Mouse (Mus musculus): Measurements from ENCODE around the gene Rpn2.

Gene Rpn2

DNA sequence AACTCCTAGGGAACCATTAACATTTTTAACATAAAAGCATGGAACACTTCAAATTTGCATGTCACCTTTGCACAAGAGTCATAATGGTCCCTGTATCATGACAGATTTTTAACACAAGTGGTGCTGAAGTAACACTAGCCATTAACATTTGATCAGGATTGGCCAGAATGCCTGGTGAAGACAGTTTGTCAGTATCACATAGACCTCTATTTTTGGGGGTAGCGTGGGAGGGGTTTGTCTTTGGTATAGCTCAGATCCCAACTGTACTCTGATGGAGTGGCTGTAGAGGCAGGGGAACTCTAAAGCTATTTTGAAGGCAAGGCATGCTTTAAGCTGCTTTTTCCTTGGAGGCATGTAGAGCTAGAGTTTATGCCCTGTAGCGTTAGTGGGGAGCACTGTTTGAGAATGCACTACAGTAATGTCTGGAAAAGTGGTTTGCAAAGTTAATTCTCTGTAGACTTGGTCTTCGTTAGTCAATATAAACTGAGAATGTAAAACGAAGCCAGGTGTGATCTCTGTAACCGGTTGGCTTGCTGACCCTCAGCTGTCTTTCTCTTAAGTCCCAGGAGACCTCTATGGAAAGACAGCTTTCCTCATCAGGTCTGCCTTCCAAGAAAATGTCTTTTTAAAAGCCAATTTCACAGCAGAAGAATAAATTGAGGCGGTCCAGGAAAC lies 32.3 kb downstream of the Rpn2 start:
- DNase-seq (ENCODE audit: low spot score), result no peak

DNA sequence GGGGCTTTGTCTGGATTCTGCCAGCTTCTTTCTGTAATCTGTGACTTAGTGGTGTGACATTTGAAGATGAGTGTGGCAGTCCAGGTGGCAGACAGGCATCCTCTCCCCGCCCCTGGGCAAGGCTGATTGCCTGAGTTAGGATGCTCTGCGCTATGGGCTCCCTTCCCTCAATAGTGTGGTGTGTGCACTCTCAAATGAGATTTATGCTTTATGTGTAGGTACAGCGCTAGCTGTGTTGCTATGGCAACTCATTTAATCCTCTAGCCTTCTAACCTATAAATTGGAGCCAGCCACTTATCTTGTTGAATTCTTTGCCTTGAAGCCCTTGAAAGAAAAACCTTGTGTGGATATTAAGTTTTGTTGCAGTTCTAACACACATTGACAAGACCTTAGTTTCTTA lies 34.9 kb downstream of the Rpn2 start:
- no peak for DNase-seq (ENCODE audit: low spot score)

DNA sequence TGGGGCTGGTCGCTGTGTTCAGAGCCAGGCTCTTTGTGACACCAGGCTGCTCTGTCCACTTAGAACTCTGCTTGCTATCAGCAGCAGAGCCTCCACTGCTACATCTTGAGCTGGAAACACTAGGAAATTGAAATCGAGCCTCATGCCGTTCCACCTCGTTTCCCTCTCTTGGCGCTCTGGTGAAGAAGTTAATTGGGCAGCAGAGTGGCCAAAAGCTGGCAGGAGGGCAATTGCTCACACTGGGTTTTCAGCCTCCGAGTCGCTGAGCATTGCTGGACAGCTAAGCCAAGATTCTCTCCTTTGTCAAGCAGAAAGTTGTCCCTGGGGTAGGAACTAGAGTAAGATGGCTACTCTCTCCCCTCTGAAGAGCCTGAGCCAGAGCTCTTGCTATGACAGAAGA lies 35.5 kb downstream of the Rpn2 start:
- DNase-seq (ENCODE audit: low spot score), result no peak

DNA sequence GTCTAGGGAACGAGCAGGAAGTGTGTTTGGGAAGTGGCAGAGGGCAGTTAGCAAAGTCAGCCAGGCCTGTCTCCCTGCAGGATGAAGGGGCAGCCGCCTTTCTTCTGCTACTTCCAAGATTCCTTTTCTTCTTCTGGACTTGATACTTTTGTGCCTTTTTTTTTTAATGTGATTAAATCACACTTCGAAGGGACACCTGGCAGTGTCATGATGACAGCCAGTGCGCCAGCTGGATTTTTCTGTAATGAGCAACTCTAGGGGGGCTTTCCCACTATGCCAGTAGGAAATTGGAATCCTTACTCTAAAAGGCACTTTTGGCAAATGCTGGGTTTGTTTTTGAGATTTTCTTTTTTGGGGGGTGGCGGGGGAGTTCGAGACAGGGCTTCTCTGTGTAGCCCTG lies 36.7 kb downstream of the Rpn2 start:
- no peak for DNase-seq (ENCODE audit: low spot score)

DNA sequence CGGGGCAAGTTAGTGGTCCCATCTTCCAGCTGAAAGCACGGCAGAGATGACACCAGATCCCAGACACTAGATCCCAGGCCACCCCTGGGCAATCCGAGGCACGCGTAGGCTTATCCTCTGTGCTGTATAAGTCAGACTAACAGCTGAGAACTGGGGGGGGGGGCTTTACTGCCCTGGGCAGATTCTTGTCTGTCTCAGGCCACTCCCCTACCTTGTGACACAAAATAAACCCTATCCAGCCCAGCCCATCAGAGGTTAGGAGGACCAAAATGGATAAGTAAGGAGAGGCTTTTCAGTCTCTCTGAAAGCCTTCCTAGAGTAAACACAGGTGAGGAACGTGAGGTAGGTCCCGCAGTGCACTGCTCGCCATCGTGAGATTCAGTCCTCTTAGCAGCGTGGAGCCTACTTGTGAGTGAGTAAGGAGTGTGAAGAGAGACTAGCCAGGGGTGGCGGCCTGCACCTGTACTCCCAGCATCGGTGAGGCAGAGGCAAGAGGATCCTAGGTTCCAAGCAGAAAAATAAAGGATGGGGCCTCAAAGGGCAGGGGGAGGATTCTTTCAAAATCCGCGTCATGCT lies 37.6 kb downstream of the Rpn2 start:
- DNase-seq (ENCODE audit: low spot score), result no peak

DNA sequence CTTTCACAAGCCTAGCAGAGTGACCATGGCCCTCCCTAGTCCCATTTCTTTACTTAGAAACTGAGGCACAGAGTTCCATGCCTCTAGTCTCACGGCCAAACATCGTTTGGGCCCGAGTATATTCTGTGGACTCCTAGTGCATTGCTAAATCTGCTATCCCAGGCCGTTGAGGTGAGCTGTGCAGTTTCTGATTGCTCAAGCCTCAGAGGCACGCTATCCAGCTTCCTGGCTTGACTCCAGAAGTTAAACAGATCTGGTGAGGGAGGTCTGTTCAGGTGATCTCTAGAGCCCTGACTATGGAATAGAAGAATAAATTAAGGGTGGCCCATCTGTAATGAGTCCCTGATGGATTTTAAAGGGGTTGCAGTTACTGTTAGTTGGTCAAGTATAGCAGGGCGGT lies 38.4 kb downstream of the Rpn2 start:
- no peak for DNase-seq (ENCODE audit: low spot score)

DNA sequence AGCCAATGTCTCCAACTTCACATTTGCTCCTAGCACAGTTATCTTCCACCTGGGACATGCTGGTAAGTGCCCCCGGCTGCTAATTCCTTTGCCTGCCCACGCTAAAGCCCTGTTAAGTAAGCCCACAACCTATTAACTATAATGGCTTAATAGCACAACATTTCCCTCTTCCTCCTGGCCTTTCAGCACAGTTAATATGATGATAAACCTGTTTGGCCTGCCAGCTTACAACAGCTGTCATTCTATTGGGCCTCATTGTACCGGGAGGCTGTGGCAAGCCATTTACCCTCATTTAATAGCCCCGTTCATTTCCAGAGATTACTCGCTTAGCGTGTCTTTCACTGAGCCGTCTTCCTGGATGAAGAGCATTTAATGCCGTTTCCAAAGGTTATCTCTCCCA lies 41.3 kb downstream of the Rpn2 start:
- DNase-seq (ENCODE audit: low spot score), result no peak

DNA sequence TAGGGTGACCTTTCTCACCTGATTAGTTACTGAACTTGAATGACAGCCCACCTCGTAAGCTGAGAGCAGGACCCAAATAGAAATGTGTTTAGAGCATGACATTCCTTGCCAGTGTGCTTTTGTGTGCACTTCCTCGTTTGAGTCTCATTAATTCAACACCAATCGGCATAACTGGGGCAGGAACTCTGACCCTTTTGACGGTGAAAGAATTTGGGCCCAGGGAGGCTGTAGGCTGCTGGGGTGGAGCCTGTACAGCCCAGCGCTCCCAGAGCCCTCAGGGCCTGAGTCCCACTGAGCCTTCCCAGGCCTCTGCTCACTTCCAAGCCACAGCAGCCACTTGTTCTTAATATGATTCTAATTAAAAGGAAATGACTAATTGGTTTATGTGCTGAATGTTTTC lies 42.1 kb downstream of the Rpn2 start:
- DNase-seq (ENCODE audit: low spot score), result no peak

DNA sequence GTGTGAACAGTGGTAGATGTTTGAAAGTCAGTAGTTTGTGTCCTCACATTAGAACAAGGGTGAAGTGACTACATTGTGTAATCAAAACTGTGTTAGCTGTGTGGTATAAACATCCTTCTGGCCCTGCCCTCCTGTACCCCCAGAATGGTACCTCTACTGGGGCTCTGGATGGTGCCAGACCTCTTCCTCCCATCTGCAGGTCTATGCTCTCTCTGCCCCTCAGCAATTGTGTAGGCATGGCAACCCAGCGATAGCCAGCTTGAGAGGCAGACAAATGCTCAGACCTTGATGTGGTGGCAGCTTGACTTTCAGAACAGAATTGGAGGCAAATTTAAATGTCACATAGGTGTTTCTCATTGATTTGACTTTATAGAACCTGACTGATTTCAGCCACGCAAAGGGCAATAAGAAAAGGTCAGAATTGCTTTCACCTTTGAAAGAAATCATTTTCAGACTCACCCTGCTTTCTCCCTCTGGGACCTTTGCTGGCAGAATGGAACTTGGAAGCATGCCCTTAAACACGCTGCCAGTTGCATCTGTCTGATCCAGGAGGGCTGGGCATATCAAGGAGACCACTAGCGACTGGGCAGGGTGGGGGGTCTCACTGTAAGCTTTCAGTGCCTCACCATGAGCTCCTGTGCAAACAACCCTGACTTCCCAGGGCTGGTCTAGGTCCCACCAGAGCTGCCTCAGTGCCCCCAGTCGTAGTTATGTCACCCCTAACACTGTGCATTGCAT lies 43.4 kb downstream of the Rpn2 start:
- DNase-seq (ENCODE audit: low spot score), result no peak

DNA sequence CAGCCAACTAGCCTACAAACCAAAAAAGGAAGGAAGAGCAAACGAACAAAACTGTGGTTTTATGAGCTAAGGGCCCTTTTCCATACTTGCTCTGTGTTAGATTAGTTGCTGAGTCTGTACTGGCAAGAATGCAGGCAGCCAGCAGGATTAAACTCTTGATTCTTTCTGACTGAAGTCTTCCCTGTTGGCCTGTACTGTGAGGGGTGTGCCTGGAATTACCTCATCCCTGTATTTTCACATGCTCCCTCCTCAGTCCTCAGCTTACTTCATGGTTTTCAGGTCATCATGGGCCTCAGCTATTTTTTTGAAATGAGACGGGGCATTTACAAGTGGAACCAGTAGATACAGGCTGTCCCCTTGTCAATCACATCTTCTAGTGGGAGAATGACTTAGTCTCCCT lies 46.4 kb downstream of the Rpn2 start:
- no peak for DNase-seq (ENCODE audit: low spot score)

DNA sequence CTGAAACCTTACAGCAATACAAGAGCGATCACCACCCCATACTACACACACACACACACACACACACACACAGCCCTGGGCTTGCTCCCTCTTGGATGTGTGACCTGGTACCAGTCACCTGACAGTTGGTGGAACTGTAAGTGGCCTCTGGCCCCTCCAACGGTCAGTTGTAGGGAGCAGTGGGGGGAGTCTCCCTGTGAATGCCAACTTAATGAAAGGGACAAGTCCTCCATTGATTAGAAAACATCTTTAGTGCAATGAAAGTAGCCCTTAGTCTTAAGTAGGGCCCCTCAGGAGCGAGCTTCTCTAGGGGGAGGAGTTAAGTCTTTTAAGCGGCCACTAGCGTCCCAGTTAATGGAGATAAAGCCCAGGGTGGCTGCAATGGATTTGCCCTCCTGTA lies 49.3 kb downstream of the Rpn2 start:
- no peak for DNase-seq (ENCODE audit: low spot score)

DNA sequence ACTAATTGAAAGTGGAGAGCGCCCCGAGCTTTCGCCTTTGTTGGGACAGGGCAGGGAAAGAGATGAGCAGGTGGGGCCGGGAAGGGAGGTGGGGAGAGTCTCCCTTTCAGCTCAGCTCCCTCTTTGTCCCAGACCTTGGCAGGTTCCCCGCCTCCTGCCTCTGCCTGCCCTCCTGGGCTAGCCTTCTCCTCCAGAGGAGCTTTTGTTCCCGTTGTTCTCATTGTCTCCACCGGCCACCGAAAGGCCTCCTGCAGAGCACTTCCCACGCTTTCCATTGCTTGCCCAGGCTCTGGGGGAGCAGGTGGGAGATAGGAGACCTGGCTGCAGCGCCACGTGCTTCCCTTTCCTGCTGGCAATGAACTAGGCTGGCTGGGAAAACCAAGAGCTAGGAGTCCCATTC lies 49.8 kb downstream of the Rpn2 start:
- no peak for DNase-seq (ENCODE audit: low spot score)

DNA sequence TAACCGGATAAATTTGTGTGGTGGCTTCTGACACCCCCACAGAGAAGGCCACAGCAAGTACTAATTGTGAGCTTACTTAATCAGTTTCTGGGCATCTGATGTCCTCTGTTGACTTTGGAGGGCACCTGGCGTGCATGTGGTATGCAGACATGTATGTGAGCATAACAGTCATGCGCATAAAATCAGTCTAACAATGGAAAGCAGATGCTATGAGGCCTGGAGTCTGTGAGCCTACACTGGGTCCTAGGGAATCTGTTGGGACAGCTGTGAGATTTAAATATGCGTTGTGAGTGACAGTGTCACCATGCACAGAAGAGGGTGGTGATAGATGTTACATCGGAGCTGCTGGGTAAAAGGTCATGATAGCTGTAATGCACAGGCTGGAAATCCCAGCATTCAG lies 53.2 kb downstream of the Rpn2 start:
- no peak for DNase-seq (ENCODE audit: low spot score)

DNA sequence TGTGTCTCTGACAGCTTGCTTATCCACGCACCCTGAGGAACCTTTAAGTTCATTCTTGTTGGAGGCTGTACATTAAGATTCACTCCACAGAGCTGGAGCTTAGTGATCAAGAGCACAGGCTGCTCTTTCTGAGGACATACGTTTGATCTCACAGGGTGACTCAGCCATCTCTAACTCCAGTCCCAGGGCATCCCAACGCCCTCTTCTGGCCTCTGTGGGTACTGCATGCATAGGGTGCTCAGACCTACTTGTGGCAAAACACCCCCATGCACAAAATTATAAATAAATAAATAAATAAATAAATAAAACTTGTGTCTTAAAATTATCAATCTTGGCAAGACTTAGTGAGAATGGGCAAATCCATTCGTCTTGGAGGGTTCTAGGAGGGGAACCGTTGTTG lies 59.8 kb downstream of the Rpn2 start:
- DNase-seq (ENCODE audit: low spot score), result peak; percentile 53

DNA sequence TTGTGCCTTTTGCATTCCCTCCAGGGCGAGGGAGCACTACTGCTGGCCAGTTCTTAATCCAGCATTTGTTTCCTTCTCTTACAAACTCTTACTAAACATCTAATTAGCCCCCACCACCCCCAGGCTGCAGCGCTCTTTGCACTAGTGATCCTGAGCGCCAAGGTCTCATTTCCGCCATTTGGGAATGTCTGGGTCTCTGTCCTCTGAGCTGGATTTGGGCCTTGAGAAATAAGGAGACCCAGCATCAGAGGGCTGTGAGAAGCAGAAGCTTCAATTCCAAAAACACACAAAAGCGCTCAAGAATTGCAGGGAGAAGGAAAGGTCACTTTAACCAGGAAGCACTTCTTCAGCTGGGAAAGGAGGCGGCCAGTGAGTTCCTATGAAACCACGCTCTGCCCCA lies 60.7 kb downstream of the Rpn2 start:
- no peak for DNase-seq (ENCODE audit: low spot score)

DNA sequence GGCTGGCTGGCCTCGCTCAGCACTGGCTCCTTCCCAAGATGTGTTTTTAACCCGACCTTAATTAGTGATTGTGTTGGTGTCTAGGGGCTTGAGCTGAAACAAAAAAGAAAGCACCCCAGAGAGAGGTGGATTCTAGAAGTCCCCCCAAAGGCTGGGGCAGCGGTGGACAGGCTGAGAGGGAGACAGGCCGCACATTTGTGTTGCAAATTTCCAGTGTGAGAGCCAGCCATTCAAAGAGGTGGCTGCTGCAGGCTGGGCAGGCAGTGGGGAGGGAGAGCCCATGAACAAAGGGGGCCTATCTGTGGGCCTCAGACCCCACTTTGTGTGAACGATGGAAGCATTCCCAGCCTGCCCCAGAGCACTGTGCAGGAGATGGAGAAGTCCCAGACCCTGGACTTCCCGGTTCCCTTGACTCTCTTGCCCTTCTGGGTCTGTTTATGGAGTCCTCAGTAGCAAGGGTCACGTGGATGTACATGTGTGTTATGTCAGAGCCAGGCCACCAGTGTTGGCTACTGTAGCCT lies 61.5 kb downstream of the Rpn2 start:
- no peak for DNase-seq (ENCODE audit: low spot score)

DNA sequence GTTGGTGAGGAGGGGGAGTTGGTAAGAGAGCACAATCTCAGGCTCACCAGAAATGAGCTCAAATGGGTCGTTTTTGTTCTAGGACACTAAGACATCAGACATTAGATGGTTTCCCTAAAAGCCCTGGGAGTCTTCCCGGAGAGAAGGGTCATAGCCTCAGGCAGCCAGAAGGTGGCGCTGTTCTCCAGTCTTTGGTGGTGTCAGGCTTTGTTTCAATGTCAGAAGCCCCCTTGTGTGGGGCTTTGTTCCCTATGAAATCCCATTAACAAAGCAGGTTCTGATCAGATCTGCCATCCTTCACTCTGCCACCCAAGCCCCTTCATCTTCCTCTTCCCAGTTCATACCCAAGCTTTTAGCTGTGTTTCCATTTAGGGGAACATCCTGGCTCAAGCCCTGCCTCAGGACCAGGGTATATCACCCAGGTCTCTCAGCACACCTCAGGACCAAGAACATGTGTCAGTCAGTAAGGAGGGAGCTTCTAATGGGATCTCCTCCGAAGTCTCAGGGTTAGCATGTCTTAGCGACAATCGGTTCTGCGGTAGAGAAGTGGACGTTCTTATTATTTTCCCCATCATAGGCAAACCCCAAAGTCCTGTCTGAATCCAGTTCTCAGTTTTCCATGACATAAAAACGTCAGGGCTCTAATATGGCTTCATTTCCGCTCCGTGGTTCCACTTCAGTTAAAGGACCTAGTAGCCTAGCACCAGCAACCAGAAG lies 62.9 kb downstream of the Rpn2 start:
- DNase-seq (ENCODE audit: low spot score), result peak; percentile 45

DNA sequence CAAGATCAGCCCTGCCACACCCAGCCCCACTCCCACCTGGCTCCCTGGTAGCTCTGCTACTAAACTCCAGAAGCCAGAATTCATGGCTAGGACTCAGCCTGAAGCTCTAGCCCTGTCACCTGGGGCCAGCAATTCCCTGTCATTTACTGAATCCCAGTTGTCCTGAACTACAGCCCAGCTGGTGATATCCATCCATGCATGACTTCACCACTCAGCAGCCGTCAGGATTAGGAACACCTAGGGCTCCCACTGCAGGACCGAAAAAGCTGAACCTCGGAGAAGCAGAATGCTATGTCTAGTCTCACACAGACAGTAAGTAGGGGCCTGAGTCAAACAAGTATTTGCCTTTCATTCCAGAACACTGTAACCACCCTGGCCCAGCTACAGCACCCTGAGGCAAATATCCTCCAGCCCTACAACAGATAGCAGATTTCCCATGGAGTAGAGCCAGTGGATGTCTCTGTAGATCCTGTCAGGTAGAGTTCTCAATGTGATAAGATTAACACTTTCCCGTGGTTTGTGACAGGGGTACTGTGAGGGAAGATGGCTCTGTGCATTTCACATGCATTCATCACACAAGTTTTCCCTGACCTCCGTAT lies 63.6 kb downstream of the Rpn2 start:
- no peak for DNase-seq (ENCODE audit: low spot score)

DNA sequence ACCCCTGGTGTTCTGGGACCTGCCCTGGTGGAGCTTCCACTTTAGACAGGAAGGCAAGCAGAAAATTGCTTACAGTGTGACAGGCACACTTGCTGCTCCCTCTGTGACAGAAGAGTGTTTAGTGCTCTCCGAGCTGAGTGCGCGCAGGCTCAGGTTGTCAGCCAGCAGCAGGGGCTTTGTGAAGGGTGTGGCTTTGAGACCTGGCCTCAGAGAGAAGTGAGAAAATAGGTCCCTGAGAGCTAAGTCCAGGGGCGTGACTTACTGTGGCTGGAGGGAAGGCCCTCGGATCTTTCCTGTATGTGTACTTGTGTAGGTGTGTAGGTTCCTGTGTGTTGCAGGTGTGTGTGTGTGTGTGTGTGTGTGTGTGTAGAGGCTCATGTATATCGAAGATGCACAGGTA lies 64.5 kb downstream of the Rpn2 start:
- no peak for DNase-seq (ENCODE audit: low spot score)

DNA sequence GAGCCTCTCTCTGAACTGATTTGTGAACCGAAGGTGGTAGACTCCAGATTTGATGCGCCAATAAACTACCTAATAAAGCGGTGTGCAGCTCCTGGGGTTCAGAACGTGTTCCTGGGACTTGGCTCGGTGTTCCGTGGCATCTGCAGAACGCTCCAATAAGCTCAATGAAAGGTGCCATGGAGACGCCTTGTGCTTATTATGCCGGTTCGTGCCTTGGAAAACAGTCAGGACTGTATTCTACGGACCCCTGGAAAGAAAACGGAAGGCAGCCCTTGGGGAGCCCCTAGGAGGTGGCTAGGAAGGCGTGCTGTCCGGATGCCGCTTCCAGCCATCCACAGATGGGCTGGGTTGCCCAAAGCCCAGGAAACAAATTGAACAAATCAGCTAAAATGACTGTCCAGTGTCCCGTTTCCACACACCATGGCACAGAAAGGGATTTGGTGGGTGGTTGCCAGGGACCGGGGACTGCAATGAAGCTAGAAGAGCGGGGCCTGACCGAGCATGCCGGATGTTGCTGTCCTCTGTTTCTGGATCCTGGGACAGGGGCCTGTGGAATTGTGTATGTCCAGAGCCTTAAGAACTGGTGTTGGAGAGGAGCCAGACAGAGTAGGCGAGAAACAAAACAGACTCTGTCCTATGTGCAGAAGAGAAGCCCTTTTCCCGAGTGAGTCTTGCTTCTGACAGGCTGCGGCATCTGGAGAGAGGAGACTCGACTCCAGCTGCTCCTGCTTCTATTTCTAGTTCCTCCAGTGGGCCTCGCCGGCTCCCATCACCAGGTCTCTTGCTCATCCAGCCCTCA lies 68.7 kb downstream of the Rpn2 start, which contains the start of gene Ghrh:
Gene Ghrh, minus strand, starts transcription at position 146 of the 799 bp plus-strand sequence.
- DNase-seq (ENCODE audit: low spot score), result no peak

DNA sequence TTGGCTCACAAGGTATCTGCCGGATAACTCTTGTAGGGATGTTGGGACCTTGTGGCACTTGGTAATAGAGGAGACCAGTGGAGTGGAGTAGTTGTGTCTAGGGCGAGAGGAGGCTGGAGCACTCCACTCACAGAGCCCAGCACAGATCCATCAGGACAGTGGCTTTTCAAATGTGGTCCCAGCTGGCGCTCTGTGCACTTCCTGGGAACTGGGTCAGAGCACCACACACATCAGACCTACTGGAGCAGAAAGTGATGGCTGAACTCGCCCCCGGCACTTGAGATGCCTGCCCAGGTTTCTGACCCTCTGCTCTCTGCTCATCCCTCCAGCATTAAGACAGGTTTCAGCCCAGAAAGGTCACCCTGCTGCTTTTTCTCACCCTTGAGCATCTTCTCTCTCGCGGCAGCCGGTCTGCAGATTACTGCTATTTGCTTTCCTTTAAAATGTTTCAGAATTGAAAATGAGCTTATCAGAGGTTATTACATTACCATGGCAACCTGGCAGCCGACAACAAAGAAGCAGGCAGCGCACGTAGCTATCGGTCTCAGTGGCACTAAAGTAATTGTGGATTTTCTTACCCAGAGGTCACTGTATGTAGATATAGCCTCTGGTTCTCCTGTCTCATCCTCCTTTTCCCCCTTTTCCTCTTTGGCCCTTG lies 70.4 kb downstream of the Rpn2 start:
- no peak for DNase-seq (ENCODE audit: low spot score)
